Mouse (Mus musculus) megakaryocyte-erythroid progenitor cell, adult 5-6 weeks (primary cell): ENCODE results near the gene Spata32. TPM values are rescaled to one million over a fixed set of nuclear protein-coding genes. Genes with fewer than 3 reads are reported as not detected.

Source experiments
- ATAC-seq: replicated peaks from 2 replicates; pipeline ENCODE4 v1.8.0; 2016; ENCODE audit warnings: mild to moderate bottlenecking, inconsistent platforms; ENCODE audit not compliant: severe bottlenecking, poor library complexity, low FRiP score, low TSS enrichment
- total RNA-seq, 2 experiments: library from RNA; stranded (forward) in 1 of 2; stranded (reverse) in 1 of 2; fragments of 200-1000, 215-1000 nt in 1 of 2; fragments of >200 nt in 1 of 2; fragmentation: Nextera tagmentation in 1 of 2; gene quantifications; 2 replicates each; pipeline ENCODE4 v1.2.3; 2014 to 2017

Spata32 gene
- total RNA-seq, 2 experiments from 2014 or later, result not detected

DNA sequence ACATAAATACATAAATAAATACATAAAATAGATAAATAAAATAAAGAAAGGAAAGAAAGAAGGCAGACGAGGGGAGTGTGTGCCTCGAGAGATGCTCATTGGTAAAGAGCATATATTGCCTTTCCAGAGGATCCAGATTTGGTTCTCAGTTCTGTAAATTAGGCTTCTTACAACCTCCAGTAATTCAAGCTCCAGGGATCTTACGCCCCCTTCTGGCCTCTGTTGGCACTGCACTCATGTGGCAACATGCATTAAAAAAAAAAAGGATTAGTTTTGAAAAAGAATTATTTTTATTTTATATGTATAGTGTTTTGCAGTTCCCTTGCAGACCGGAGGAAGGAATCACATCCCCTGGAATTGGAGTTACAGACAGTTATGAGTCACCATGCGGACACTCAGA lies 56.1 kb downstream of the Spata32 start:
- ATAC-seq, result no peak

DNA sequence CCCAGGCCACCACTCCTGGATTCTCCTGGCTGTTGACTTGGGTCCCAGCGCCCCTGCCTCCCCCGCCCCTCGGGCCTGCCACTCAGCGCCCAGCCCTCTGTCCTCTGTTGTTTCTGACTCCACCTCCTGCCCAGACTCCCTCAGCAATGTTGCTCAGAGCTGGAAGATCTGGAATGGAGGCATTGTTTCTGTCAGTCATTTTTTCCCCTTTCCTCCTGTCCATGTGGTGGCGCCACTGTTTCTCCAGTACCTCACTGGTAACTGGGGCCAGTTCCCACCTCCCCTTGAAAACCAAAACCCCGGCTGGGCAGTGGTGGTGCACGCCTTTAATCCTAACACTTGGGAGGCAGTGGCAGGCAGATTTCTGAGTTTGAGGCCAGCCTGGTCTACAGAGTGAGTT lies 56.8 kb downstream of the Spata32 start:
- no peak for ATAC-seq

DNA sequence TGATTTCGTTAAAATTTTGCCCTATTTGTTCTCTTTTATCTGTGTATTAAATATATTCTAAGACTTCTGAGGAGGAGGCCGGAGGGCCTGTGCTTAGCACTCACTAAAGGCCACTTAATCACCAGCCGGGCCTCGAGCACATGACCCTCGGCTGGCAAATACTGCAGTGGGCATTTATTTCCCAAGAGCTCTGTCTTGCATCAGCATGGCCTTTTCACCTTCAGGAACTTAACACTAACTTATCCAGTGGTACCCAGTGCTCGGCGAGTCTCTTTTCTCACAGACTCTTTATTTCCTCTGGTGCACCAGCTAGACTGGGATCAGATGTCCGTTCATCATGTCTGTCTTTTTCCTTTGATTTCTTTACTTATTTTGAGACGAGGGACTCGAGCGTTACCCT lies 57.5 kb downstream of the Spata32 start:
- ATAC-seq, result no peak

DNA sequence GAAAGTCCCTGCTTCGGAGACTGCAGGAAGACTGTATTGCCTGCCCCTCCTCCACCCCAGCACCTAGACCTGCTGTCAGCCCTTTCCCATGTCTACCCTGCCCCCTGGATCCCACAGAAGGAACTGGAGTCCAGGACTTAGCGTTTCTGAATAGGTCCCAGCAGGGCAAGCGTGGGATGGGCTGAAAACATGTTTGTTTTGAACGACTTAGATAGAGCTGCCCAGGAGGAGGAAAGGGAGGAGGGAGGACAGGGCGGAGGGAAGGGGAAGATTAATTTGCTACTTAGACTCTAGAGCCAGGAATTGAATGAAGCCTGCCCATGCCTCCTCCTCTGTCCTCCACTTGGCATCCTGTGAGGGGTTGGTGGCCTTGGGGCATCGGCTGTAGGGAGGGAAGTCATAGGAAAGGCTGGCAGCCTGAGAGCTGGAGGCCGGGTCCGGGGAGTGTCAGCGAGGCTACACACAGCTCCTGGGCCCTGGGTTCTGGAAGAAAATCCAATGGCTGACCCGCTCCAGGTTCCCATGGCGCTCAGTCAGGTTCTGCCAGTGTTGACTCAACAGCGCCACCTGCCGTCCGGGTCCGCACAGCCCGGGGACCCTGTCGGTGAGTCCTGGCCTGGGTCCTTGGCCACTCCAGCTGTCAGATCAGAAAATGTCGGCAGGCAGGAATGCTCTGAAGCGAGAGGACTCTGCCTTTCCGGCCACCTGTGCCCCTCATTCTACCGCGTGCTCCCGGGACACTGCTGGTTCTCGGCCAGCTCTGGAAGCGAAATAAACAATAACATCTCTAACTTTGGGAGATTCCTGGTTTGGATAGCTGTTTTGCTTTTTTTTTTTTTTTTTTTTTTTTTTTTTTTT lies 59.4 kb downstream of the Spata32 start:
- ATAC-seq, result peak; percentile 87

Other genes with a start within 250 kb of the Spata32 start
- 33.2 and 36.9 TPM in 2 replicates for gene Nmt1, start 190.2 kb downstream of the Spata32 start, total RNA-seq (2014; fragmentation: Nextera tagmentation)
- gene Nmt1, start 190.2 kb downstream of the Spata32 start, total RNA-seq (2017), result 37.6 and 42.0 TPM in 2 replicates
- gene Dcakd, start 190.1 kb downstream of the Spata32 start, total RNA-seq (2014; fragmentation: Nextera tagmentation), result 24.5 and 40.3 TPM in 2 replicates
- gene Dcakd, start 190.1 kb downstream of the Spata32 start, total RNA-seq (2017), result 4.0 and 9.3 TPM in 2 replicates
- gene Plcd3, start 116.8 kb downstream of the Spata32 start, total RNA-seq (2014; fragmentation: Nextera tagmentation), result not detected in 2 replicates
- not detected in 2 replicates for gene Plcd3, start 116.8 kb downstream of the Spata32 start, total RNA-seq (2017)
- gene Acbd4, start 116.8 kb downstream of the Spata32 start, total RNA-seq (2014; fragmentation: Nextera tagmentation), result 6.8 and 15.5 TPM in 2 replicates
- 10.8 and 11.4 TPM in 2 replicates for gene Acbd4, start 116.8 kb downstream of the Spata32 start, total RNA-seq (2017)
- gene Hexim1, start 102.2 kb downstream of the Spata32 start, total RNA-seq (2014; fragmentation: Nextera tagmentation), result 10.5 and 15.5 TPM in 2 replicates
- 22.8 and 32.0 TPM in 2 replicates for gene Hexim1, start 102.2 kb downstream of the Spata32 start, total RNA-seq (2017)
- gene Hexim2, start 86.0 kb downstream of the Spata32 start, total RNA-seq (2014; fragmentation: Nextera tagmentation), result 4.1 and 12.1 TPM in 2 replicates
- gene Hexim2, start 86.0 kb downstream of the Spata32 start, total RNA-seq (2017), result 1.6 and 7.8 TPM in 2 replicates
- gene Fmnl1, start 47.3 kb downstream of the Spata32 start, total RNA-seq (2014; fragmentation: Nextera tagmentation), result 32.2 and 35.9 TPM in 2 replicates
- 7.4 and 9.7 TPM in 2 replicates for gene Fmnl1, start 47.3 kb downstream of the Spata32 start, total RNA-seq (2017)
- gene 1700023F06Rik, start 9.9 kb downstream of the Spata32 start, total RNA-seq (2014; fragmentation: Nextera tagmentation), result not detected in 2 replicates
- not detected in 2 replicates for gene 1700023F06Rik, start 9.9 kb downstream of the Spata32 start, total RNA-seq (2017)
- 1.8 and 2.9 TPM in 2 replicates for gene Map3k14, start 49.0 kb upstream of the Spata32 start, total RNA-seq (2014; fragmentation: Nextera tagmentation)
- gene Map3k14, start 49.0 kb upstream of the Spata32 start, total RNA-seq (2017), result 1.2 and 3.1 TPM in 2 replicates
- gene Arhgap27, start 145.3 kb upstream of the Spata32 start, total RNA-seq (2014; fragmentation: Nextera tagmentation), result 1.4 and 3.3 TPM in 2 replicates
- gene Arhgap27, start 145.3 kb upstream of the Spata32 start, total RNA-seq (2017), result 2.1 and 11.1 TPM in 2 replicates
- gene Plekhm1, start 194.3 kb upstream of the Spata32 start, total RNA-seq (2014; fragmentation: Nextera tagmentation), result 12.5 and 16.3 TPM in 2 replicates
- 2.2 and 2.7 TPM in 2 replicates for gene Plekhm1, start 194.3 kb upstream of the Spata32 start, total RNA-seq (2017)